Mouse (Mus musculus) ES-Bruce4 (cell line): ENCODE measurements at regions not wholly inside any gene's neighbourhood (a gene's known extent, or its start where the extent isn't known, plus 50 kb on each side); places are given as distances from the start of the nearest gene placed in this dataset.

ENCODE experiments used
- H3K27ac ChIP-seq: 2 replicates; pipeline ENCODE4 v1.5.1; 2012; ENCODE audit warnings: low read length, inconsistent platforms; ENCODE audit not compliant: insufficient read depth
- H3K27me3 ChIP-seq: 2 replicates; pipeline ENCODE4 v1.6.1; 2012; ENCODE audit warnings: mild to moderate bottlenecking, low read length, inconsistent platforms; ENCODE audit not compliant: control insufficient read depth, poor library complexity, insufficient read depth, severe bottlenecking
- H3K36me3 ChIP-seq: 2 replicates; pipeline ENCODE4 v1.6.1; 2012; ENCODE audit warnings: inconsistent platforms, mild to moderate bottlenecking, low read length, moderate library complexity; ENCODE audit not compliant: control insufficient read depth, poor library complexity, insufficient read depth, severe bottlenecking
- H3K4me1 ChIP-seq: one replicate; pipeline ENCODE4 v1.8.1; 2011; ENCODE audit warnings: low read length; ENCODE audit not compliant: control insufficient read depth, insufficient read depth
- H3K4me3 ChIP-seq: 2 replicates; pipeline ENCODE4 v1.5.1; 2011; ENCODE audit warnings: low read depth, mild to moderate bottlenecking, low read length
- H3K9ac ChIP-seq: 2 replicates; pipeline ENCODE4 v1.6.1; 2012; ENCODE audit warnings: low read depth, mild to moderate bottlenecking, inconsistent platforms; ENCODE audit not compliant: poor library complexity, severe bottlenecking
- H3K9me3 ChIP-seq: replicated peaks from 2 replicates; pipeline ENCODE4 v1.6.1; 2012; ENCODE audit warnings: mild to moderate bottlenecking, low read length, inconsistent platforms; ENCODE audit not compliant: control insufficient read depth, poor library complexity, insufficient read depth, severe bottlenecking
- CTCF ChIP-seq: IDR thresholded peaks from one replicate; pipeline ENCODE4 v1.8.1; 2011; ENCODE audit warnings: low read depth, low read length
- EP300 ChIP-seq: IDR thresholded peaks from 2 replicates; pipeline ENCODE4 v1.6.1; 2011; ENCODE audit warnings: low read depth, low read length; ENCODE audit not compliant: insufficient read depth
- POLR2A ChIP-seq: IDR thresholded peaks from one replicate; pipeline ENCODE4 v1.8.1; 2011; ENCODE audit warnings: low read length; ENCODE audit not compliant: insufficient read depth

GRCm38 (mm10) chr11:113146762-113147161 is 364.7 kb downstream of the Sox9 start:
- Histone ChIP-seq H3K36me3 (no peaks in the 10 kb centered on the region), H3K27ac (no peak overlapping the region), H3K4me1 (no peaks in the 10 kb centered on the region)

GRCm38 (mm10) chr11:113147535-113148197 is 365.6 kb downstream of the Sox9 start:
- Histone ChIP-seq H3K36me3 (no peaks in the 10 kb centered on the region), H3K9ac (no peak overlapping the region), H3K27me3 (no peaks in the 10 kb centered on the region), H3K4me3 (no peak overlapping the region), H3K27ac (no peak overlapping the region), H3K4me1 (no peaks in the 10 kb centered on the region), H3K9me3 (peaks cover 5% of the 10 kb centered on the region)
- no peak for TF ChIP-seq EP300
- no peak for TF ChIP-seq POLR2A
- TF ChIP-seq CTCF: no peak

More at GRCm38 (mm10) chr11:113146762-113147161, 364.7 kb downstream of the Sox9 start:
- no peak overlapping the region for H3K9ac ChIP-seq
- H3K4me3 ChIP-seq: no peak overlapping the region
- no peaks in the 10 kb centered on the region for H3K27me3 ChIP-seq
- H3K9me3 ChIP-seq: peaks cover 5% of the 10 kb centered on the region
- TF ChIP-seq CTCF: no peak
- TF ChIP-seq EP300: no peak
- TF ChIP-seq POLR2A: no peak

- TF ChIP-seq POLR2A (no peak), EP300 (no peak), CTCF (no peak)
- H3K27ac ChIP-seq: no peak overlapping the region
- H3K27me3 ChIP-seq: no peaks in the 10 kb centered on the region
- no peak overlapping the region for H3K9ac ChIP-seq
- H3K4me1 ChIP-seq: no peaks in the 10 kb centered on the region
- H3K36me3 ChIP-seq: no peaks in the 10 kb centered on the region
- H3K4me3 ChIP-seq: no peak overlapping the region
- peaks cover 5% of the 10 kb centered on the region for H3K9me3 ChIP-seq
Measured at GRCm38 (mm10) chr11:113148198-113148537, 366.1 kb downstream of the Sox9 start.

GRCm38 (mm10) chr11:113155515-113155914 is 373.5 kb downstream of the Sox9 start:
- no peak for TF ChIP-seq CTCF
- TF ChIP-seq POLR2A: no peak
- no peak for TF ChIP-seq EP300
- no peaks in the 10 kb centered on the region for H3K27me3 ChIP-seq
- no peaks in the 10 kb centered on the region for H3K36me3 ChIP-seq
- H3K4me3 ChIP-seq: no peak overlapping the region
- H3K27ac ChIP-seq: no peak overlapping the region
- H3K4me1 ChIP-seq: no peaks in the 10 kb centered on the region
- H3K9ac ChIP-seq: no peak overlapping the region
- no peaks in the 10 kb centered on the region for H3K9me3 ChIP-seq

- no peaks in the 10 kb centered on the region for H3K4me1 ChIP-seq
- no peaks in the 10 kb centered on the region for H3K9me3 ChIP-seq
- no peaks in the 10 kb centered on the region for H3K27me3 ChIP-seq
- H3K27ac ChIP-seq: no peak overlapping the region
- H3K36me3 ChIP-seq: no peaks in the 10 kb centered on the region
- no peak overlapping the region for H3K4me3 ChIP-seq
- TF ChIP-seq POLR2A: no peak
- no peak overlapping the region for H3K9ac ChIP-seq
Measured at GRCm38 (mm10) chr11:113163941-113164340, 381.9 kb downstream of the Sox9 start.

GRCm38 (mm10) chr11:113164510-113164909 is 382.5 kb downstream of the Sox9 start:
- no peak for TF ChIP-seq CTCF
- no peak for TF ChIP-seq POLR2A
- TF ChIP-seq EP300: no peak
- Histone ChIP-seq H3K27me3 (no peaks in the 10 kb centered on the region), H3K9me3 (no peaks in the 10 kb centered on the region), H3K9ac (no peak overlapping the region), H3K36me3 (no peaks in the 10 kb centered on the region), H3K4me1 (no peaks in the 10 kb centered on the region), H3K4me3 (no peak overlapping the region), H3K27ac (no peak overlapping the region)
